Mouse (Mus musculus) v-Abl transformed pro-B cells (cell line): ENCODE results near the gene Olfr1386.
"Not testable (repeated sequence)": the region's sequence is repeated elsewhere in the genome, so short reads cannot be mapped to it uniquely, and the experiment has no call there.

Experiments used
- in situ Hi-C, 2 experiments: fragments of 400-800 bp; cut with MboI; formaldehyde crosslinking; loops; one replicate each; pipeline ENCODE4 v1.15.1; 2025; ENCODE audit not compliant: unreplicated experiment in 2 of 2

Olfr1386 gene

GRCm38 (mm10) chr11:49464746-49465145 is at the start of gene Olfr1386:
Olfr1386 (plus strand) TSS chr11:49465046.
- in situ Hi-C loops = not testable (repeated sequence)

GRCm38 (mm10) chr11:49422767-49423166 is 42.1 kb upstream of the Olfr1386 start, which contains the start of gene Olfr1389:
Olfr1389 (plus strand) TSS chr11:49423067.
- in situ Hi-C loops = loop anchor here (25.0 kb wide), 2 partner anchors 235 to 560 kb away; partner anchors contain the start of genes Btnl9 (in 1 of the 2) and Irgm1 (in 1 of the 2)

GRCm38 (mm10) chr11:49425257-49425927 is 39.5 kb upstream of the Olfr1386 start:
- in situ Hi-C loops = no loop called here

GRCm38 (mm10) chr11:49429641-49430040 is 35.2 kb upstream of the Olfr1386 start:
- in situ Hi-C loops = no loop called here

GRCm38 (mm10) chr11:49436411-49436810 is 28.4 kb upstream of the Olfr1386 start, which contains the start of gene Olfr1388:
Olfr1388 (plus strand) TSS chr11:49436624.
- in situ Hi-C loops = no loop called here

- in situ Hi-C loops = no loop called here
Observed at GRCm38 (mm10) chr11:49455043-49455442, 9.8 kb upstream of the Olfr1386 start, which contains the start of gene Olfr1387. Olfr1387 (plus strand) TSS chr11:49455343.

- in situ Hi-C loops = no loop called here
Observed at GRCm38 (mm10) chr11:49485973-49486372, 21.1 kb downstream of the Olfr1386 start.

- in situ Hi-C loops = not testable (repeated sequence)
Observed at GRCm38 (mm10) chr11:49488770-49489169, 23.9 kb downstream of the Olfr1386 start, which contains the start of gene Olfr1385. Olfr1385 (plus strand) TSS chr11:49489070.

GRCm38 (mm10) chr11:49518086-49518485 is 53.2 kb downstream of the Olfr1386 start:
- in situ Hi-C loops = no loop called here

GRCm38 (mm10) chr11:49519348-49519747 is 54.5 kb downstream of the Olfr1386 start, which contains the start of gene Olfr1383:
Olfr1383 (plus strand) TSS chr11:49519648.
- in situ Hi-C loops = no loop called here
